Mouse (Mus musculus) heart, adult 8-10 months (tissue): ENCODE results near the gene Btbd35f12. TPM values are rescaled to one million over a fixed set of nuclear protein-coding genes. Genes with fewer than 3 reads are reported as not detected.
"Not testable (repeated sequence)": the region's sequence is repeated elsewhere in the genome, so short reads cannot be mapped to it uniquely, and the experiment has no call there.

Experiments used
- DNase-seq: peaks from one replicate; pipeline ENCODE4 v3.0.0; 2022; ENCODE audit warnings: low spot score
- total RNA-seq, 4 experiments: library from RNA; stranded (reverse); gene quantifications; 2 replicates each; pipeline ENCODE4 v1.2.4; 2022

The Btbd35f12 gene
- not detected for total RNA-seq

DNA sequence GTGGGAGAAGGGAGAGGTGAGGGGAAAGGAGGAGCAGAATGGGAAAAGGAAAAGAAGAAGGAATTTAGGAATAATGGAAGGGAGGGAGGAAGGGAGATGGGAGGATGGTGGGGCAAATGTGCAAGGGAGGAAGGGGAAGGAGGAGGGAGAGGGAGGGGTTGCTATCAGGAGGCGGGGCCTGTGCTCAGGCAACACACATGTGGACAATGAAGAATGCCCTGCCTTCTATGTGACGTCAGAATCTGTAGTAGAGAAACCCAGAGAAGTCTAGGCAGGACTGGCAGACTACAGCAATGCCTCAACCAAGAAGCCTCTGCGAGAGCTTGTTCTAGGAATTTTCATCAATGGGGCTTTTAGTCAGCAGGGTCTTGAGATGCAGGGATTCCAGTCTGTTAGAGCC is at the start of gene Btbd35f12:
TSS of gene Btbd35f12 (plus strand) at position 301 of the 400 bp plus-strand sequence.
- not testable (repeated sequence) for DNase-seq

DNA sequence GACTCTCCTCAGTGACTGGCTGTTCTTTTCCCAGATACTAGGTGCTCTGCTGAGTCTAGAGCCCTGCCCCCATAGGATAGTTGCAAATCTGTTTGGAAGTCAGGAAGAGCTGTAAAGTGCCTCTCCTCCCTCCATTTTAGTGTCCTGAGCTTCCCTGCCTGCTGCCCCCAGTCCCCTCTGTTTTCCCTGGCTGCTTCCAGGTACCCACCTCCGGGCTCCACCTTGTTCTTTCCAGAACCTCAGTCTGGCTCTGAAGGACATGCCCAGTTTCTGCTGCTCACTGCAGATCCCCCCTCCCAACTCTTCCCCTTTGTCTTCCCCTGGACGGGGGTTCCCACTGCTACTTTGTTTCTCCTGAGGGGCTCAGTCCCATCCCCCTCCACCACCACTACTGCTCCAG is 40.1 kb downstream of the Btbd35f12 start:
- DNase-seq: not testable (repeated sequence)

Other genes starting within 250 kb of the Btbd35f12 start
- not detected for gene Spin2-ps6, start 78.5 kb upstream of the Btbd35f12 start, total RNA-seq